Mouse (Mus musculus): ENCODE results near the gene Bank1.
"Not testable (repeated sequence)": the region's sequence is repeated elsewhere in the genome, so short reads cannot be mapped to it uniquely, and the experiment has no call there.

- TF ChIP-seq CTCF (IDR thresholded peaks at IDR 0.05 in 2 of 3, conservative IDR thresholded peaks at IDR 0.05 in 1 of 3; ENCODE audit: control insufficient read depth in 1 of 3, insufficient read depth in 1 of 3, low read depth in 2 of 3, low read length in 3 of 3, poor library complexity in 1 of 3, severe bottlenecking in 1 of 3); TAL1 (IDR thresholded peaks at IDR 0.05; ENCODE audit: low read length); MAX (IDR thresholded peaks at IDR 0.05; ENCODE audit: low read length); ZMIZ1 (IDR thresholded peaks at IDR 0.05; ENCODE audit: low read depth, low read length); MYB (IDR thresholded peaks at IDR 0.05; ENCODE audit: low read depth, low read length); EP300 (IDR thresholded peaks at IDR 0.05; ENCODE audit: low read depth in 1 of 2, low read length in 2 of 2): not testable (repeated sequence)
Observed at GRCm38 (mm10) chr3:136300810-136301209, 25.1 kb downstream of the Bank1 start.
